Mouse (Mus musculus) kidney, adult 2 months (tissue): Measurements from ENCODE around the gene Fxyd7. TPM values are rescaled to one million over a fixed set of nuclear protein-coding genes. Genes with fewer than 3 reads are reported as not detected.

Source experiments
- DNase-seq: peaks from one replicate; pipeline ENCODE4 v3.0.0; 2021
- H3K27ac ChIP-seq: fragments of 200-500 bp; 2 replicates; pipeline ENCODE4 v1.5.1; 2012; ENCODE audit warnings: low read depth, low read length, control low read depth, inconsistent platforms; ENCODE audit not compliant: insufficient read depth
- H3K27me3 ChIP-seq: fragments of 200-500 bp; replicated peaks from 2 replicates; pipeline ENCODE4 v1.6.1; 2012; ENCODE audit warnings: mild to moderate bottlenecking, moderate library complexity, low read length, inconsistent platforms; ENCODE audit not compliant: control insufficient read depth, insufficient read depth
- H3K36me3 ChIP-seq: fragments of 200-500 bp; 2 replicates; pipeline ENCODE4 v1.6.1; 2012; ENCODE audit warnings: mild to moderate bottlenecking, moderate library complexity, low read length, inconsistent platforms; ENCODE audit not compliant: control insufficient read depth, insufficient read depth
- H3K4me1 ChIP-seq: fragments of 200-500 bp; 2 replicates; pipeline ENCODE4 v1.6.1; 2011; ENCODE audit warnings: low read length; ENCODE audit not compliant: control insufficient read depth, insufficient read depth
- H3K4me3 ChIP-seq: fragments of 200-500 bp; 2 replicates; pipeline ENCODE4 v1.5.1; 2011; ENCODE audit warnings: mild to moderate bottlenecking, low read depth, low read length, control low read depth; ENCODE audit not compliant: insufficient read depth
- CTCF ChIP-seq: fragments of 200-500 bp; conservative IDR thresholded peaks from 2 replicates; pipeline ENCODE4 v1.5.1; 2011; ENCODE audit warnings: low read depth, mild to moderate bottlenecking, control low read depth, low read length, moderate library complexity, mixed read lengths; ENCODE audit not compliant: insufficient read depth, insufficient read length
- POLR2A ChIP-seq: fragments of 200-500 bp; IDR thresholded peaks from one replicate; pipeline ENCODE4 v1.6.1; 2011; ENCODE audit warnings: low read depth, low read length, control low read depth
- WGBS: fragments of 180-500 bp; shearing (Covaris S2); methylation state at CpG from one replicate; pipeline ENCODE4 v1.1.7; 2018; 5-methylcytosine and 5-hydroxymethylcytosine counted together
- polyA plus RNA-seq: library from polyadenylated mRNA; depleted of rRNA; stranded (reverse); fragments of >200 nt; gene quantifications from 2 replicates; pipeline ENCODE4 v1.2.3, GENCODE M21; 2012; rRNA removed

The Fxyd7 gene
- polyA plus RNA-seq, 1 experiment: 2.2 TPM

- Histone ChIP-seq H3K4me1 (no peaks in the 10 kb centered on the region), H3K36me3 (no peaks in the 10 kb centered on the region), H3K4me3 (no peak overlapping the region), H3K27ac (peak overlapping the region; percentile 65), H3K27me3 (no peaks in the 10 kb centered on the region)
- WGBS: 65% methylated on average over 8 of the region's 8 CpGs
- TF ChIP-seq CTCF (no peak), POLR2A (no peak)
- peak; percentile 65 for DNase-seq
Measured at GRCm38 (mm10) chr7:31002650-31003049, 48.6 kb downstream of the Fxyd7 start.

- no peak for TF ChIP-seq CTCF
- TF ChIP-seq POLR2A: no peak
- 16% methylated on average over 7 of the region's 7 CpGs for WGBS
- Histone ChIP-seq H3K4me3 (no peak overlapping the region), H3K27ac (no peak overlapping the region), H3K27me3 (no peaks in the 10 kb centered on the region), H3K4me1 (no peaks in the 10 kb centered on the region), H3K36me3 (no peaks in the 10 kb centered on the region)
- DNase-seq: peak; percentile 86
Measured at GRCm38 (mm10) chr7:31000505-31001020, 50.7 kb downstream of the Fxyd7 start.

- Histone ChIP-seq H3K36me3 (no peaks in the 10 kb centered on the region), H3K4me3 (no peak overlapping the region), H3K4me1 (no peaks in the 10 kb centered on the region), H3K27ac (no peak overlapping the region), H3K27me3 (no peaks in the 10 kb centered on the region)
- TF ChIP-seq CTCF (0 out of 2 replicates have a peak, but pooled peaks have one; percentile 8), POLR2A (no peak)
- WGBS: 98% methylated on average over 2 of the region's 2 CpGs
- DNase-seq: no peak
Measured at GRCm38 (mm10) chr7:30996491-30996890, 54.8 kb downstream of the Fxyd7 start.

- no peak overlapping the region for H3K4me3 ChIP-seq
- 83% methylated on average over 5 of the region's 5 CpGs for WGBS
- TF ChIP-seq CTCF (no peak), POLR2A (no peak)
Measured at GRCm38 (mm10) chr7:30993986-30994385, 57.3 kb downstream of the Fxyd7 start.

More at GRCm38 (mm10) chr7:30993986-30994385, 57.3 kb downstream of the Fxyd7 start:
- DNase-seq: no peak
- no peaks in the 10 kb centered on the region for H3K4me1 ChIP-seq
- no peaks in the 10 kb centered on the region for H3K36me3 ChIP-seq
- no peak overlapping the region for H3K27ac ChIP-seq
- H3K27me3 ChIP-seq: no peaks in the 10 kb centered on the region

Other genes starting within 250 kb of the Fxyd7 start
- gene Ffar2, start 227.7 kb downstream of the Fxyd7 start, polyA plus RNA-seq: 1.2 and 1.4 TPM in 2 replicates
- 0.07 and 0.08 TPM in 2 replicates for gene Ffar3, start 195.3 kb downstream of the Fxyd7 start, polyA plus RNA-seq
- 0.03 and 0.48 TPM in 2 replicates for gene Ffar1, start 189.9 kb downstream of the Fxyd7 start, polyA plus RNA-seq
- gene Cd22, start 171.1 kb downstream of the Fxyd7 start, polyA plus RNA-seq: 0.42 and 11.2 TPM in 2 replicates
- 0.71 and 0.94 TPM in 2 replicates for gene Mag, start 136.6 kb downstream of the Fxyd7 start, polyA plus RNA-seq
- gene Hamp2, start 126.8 kb downstream of the Fxyd7 start, polyA plus RNA-seq: 1.1 TPM in 1 of 2 replicates, not detected in the other
- gene Hamp, start 107.4 kb downstream of the Fxyd7 start, polyA plus RNA-seq: not detected in 2 replicates
- 118 and 124 TPM in 2 replicates for gene Usf2, start 94.7 kb downstream of the Fxyd7 start, polyA plus RNA-seq
- gene Lsr, start 78.0 kb downstream of the Fxyd7 start, polyA plus RNA-seq: 60.7 and 70.2 TPM in 2 replicates
- 9.1 and 12.7 TPM in 2 replicates for gene Fam187b, start 77.7 kb downstream of the Fxyd7 start, polyA plus RNA-seq
- gene Fxyd5, start 9.0 kb downstream of the Fxyd7 start, polyA plus RNA-seq: 37.2 and 54.2 TPM in 2 replicates
- 107 and 119 TPM in 2 replicates for gene Fxyd1, start 5.7 kb upstream of the Fxyd7 start, polyA plus RNA-seq
- gene Lgi4, start 7.9 kb upstream of the Fxyd7 start, polyA plus RNA-seq: 0.99 and 2.2 TPM in 2 replicates
- 4.8 and 5.1 TPM in 2 replicates for gene Fxyd3, start 25.2 kb upstream of the Fxyd7 start, polyA plus RNA-seq
- gene Hpn, start 63.8 kb upstream of the Fxyd7 start, polyA plus RNA-seq: 626 and 739 TPM in 2 replicates
- 25.1 and 27.9 TPM in 2 replicates for gene Scn1b, start 75.5 kb upstream of the Fxyd7 start, polyA plus RNA-seq
- gene Gramd1a, start 104.4 kb upstream of the Fxyd7 start, polyA plus RNA-seq: 53.8 and 57.1 TPM in 2 replicates
- not detected in 2 replicates for gene Scgb2b2, start 239.0 kb upstream of the Fxyd7 start, polyA plus RNA-seq
- not detected in 2 replicates for gene Scgb1b2, start 240.4 kb upstream of the Fxyd7 start, polyA plus RNA-seq